Mouse (Mus musculus): ENCODE measurements around the gene Eps8. TPM values are rescaled to one million over a fixed set of nuclear protein-coding genes. Genes with fewer than 3 reads are reported as not detected.
A peak's percentile ranks its signal among the peaks of the same experiment; 100 is the strongest.

Gene Eps8
- polyA plus RNA-seq, 1 experiment from 2014 or later: 6.7 TPM

- H3K9me3 ChIP-seq (replicated peaks): no peaks in the 10 kb centered on the region
- no peak overlapping the region for H3K4me2 ChIP-seq
- H3K36me3 ChIP-seq (ENCODE audit: poor library complexity, severe bottlenecking): no peaks in the 10 kb centered on the region
- no peak overlapping the region for H3K9ac ChIP-seq
- ATAC-seq: peak; percentile 53; the same call in 1 of the 2 replicates
- WGBS: 68% methylated on average over 12 of the region's 12 CpGs
- H3K27me3 ChIP-seq: no peaks in the 10 kb centered on the region
- H3K4me3 ChIP-seq: no peak overlapping the region
- no peak overlapping the region for H3K27ac ChIP-seq
- no peaks in the 10 kb centered on the region for H3K4me1 ChIP-seq
Observed at GRCm38 (mm10) chr6:137658426-137659088, 3.9 kb upstream of the Eps8 start.

GRCm38 (mm10) chr6:137657203-137657602, 2.5 kb upstream of the Eps8 start:
- WGBS: 85% methylated on average over 6 of the region's 6 CpGs
- Histone ChIP-seq H3K36me3 (ENCODE audit: poor library complexity, severe bottlenecking) (no peaks in the 10 kb centered on the region), H3K9ac (no peak overlapping the region), H3K4me1 (no peaks in the 10 kb centered on the region), H3K27ac (no peak overlapping the region), H3K4me2 (no peak overlapping the region), H3K4me3 (no peak overlapping the region), H3K27me3 (no peaks in the 10 kb centered on the region), H3K9me3 (replicated peaks) (no peaks in the 10 kb centered on the region)
- no peak for ATAC-seq

- Histone ChIP-seq H3K27me3 (peaks cover 35% of the 10 kb centered on the region), H3K27ac (no peak overlapping the region), H3K9me3 (replicated peaks) (0 out of 2 replicates have a peak, but pooled peaks cover 3% of the 10 kb centered on the region), H3K36me3 (ENCODE audit: poor library complexity, severe bottlenecking) (no peaks in the 10 kb centered on the region), H3K4me2 (peak overlapping the region; percentile 91), H3K9ac (peak overlapping the region; percentile 71), H3K4me1 (peaks cover 6% of the 10 kb centered on the region), H3K4me3 (peak overlapping the region; percentile 76)
- peak; percentile 50; the same call in 1 of the 2 replicates for ATAC-seq
- WGBS: 16% methylated on average over 6 of the region's 7 CpGs
Observed at GRCm38 (mm10) chr6:137649528-137649927, 5.1 kb downstream of the Eps8 start.

GRCm38 (mm10) chr6:137649068-137649480, 5.6 kb downstream of the Eps8 start:
- peak; percentile 91 for ATAC-seq
- H3K36me3 ChIP-seq (ENCODE audit: poor library complexity, severe bottlenecking): no peaks in the 10 kb centered on the region
- peak overlapping the region; percentile 71 for H3K9ac ChIP-seq
- peaks cover 35% of the 10 kb centered on the region for H3K27me3 ChIP-seq
- peak overlapping the region; percentile 91 for H3K4me2 ChIP-seq
- peak overlapping the region; percentile 76 for H3K4me3 ChIP-seq
- peaks cover 6% of the 10 kb centered on the region for H3K4me1 ChIP-seq
- WGBS: 0% methylated on average over 35 of the region's 51 CpGs
- no peak overlapping the region for H3K27ac ChIP-seq
- H3K9me3 ChIP-seq (replicated peaks): 0 out of 2 replicates have a peak, but pooled peaks cover 3% of the 10 kb centered on the region

GRCm38 (mm10) chr6:137648110-137649067, 6.3 kb downstream of the Eps8 start:
- WGBS: 1% methylated on average over 59 of the region's 59 CpGs
- Histone ChIP-seq H3K9ac (peak overlapping the region; percentile 71), H3K4me3 (peak overlapping the region; percentile 76), H3K9me3 (replicated peaks) (0 out of 2 replicates have a peak, but pooled peaks cover 3% of the 10 kb centered on the region), H3K36me3 (ENCODE audit: poor library complexity, severe bottlenecking) (no peaks in the 10 kb centered on the region), H3K4me2 (peak overlapping the region; percentile 91), H3K4me1 (peaks cover 6% of the 10 kb centered on the region), H3K27ac (no peak overlapping the region), H3K27me3 (peaks cover 35% of the 10 kb centered on the region)
- peak; percentile 54 for ATAC-seq

- WGBS: 15% methylated on average over 10 of the region's 10 CpGs
- Histone ChIP-seq H3K27ac (no peak overlapping the region), H3K4me1 (peaks cover 6% of the 10 kb centered on the region), H3K27me3 (peaks cover 35% of the 10 kb centered on the region), H3K36me3 (ENCODE audit: poor library complexity, severe bottlenecking) (no peaks in the 10 kb centered on the region), H3K9me3 (replicated peaks) (0 out of 2 replicates have a peak, but pooled peaks cover 3% of the 10 kb centered on the region), H3K4me2 (peak overlapping the region; percentile 91), H3K4me3 (peak overlapping the region; percentile 76), H3K9ac (no peak overlapping the region)
- no peak for ATAC-seq
Observed at GRCm38 (mm10) chr6:137647646-137648045, 7.0 kb downstream of the Eps8 start.

GRCm38 (mm10) chr6:137646726-137647125, 8.0 kb downstream of the Eps8 start:
- peaks cover 35% of the 10 kb centered on the region for H3K27me3 ChIP-seq
- WGBS: 82% methylated on average over 2 of the region's 2 CpGs
- no peaks in the 10 kb centered on the region for H3K36me3 ChIP-seq (ENCODE audit: poor library complexity, severe bottlenecking)
- H3K27ac ChIP-seq: no peak overlapping the region
- H3K9ac ChIP-seq: no peak overlapping the region
- no peak overlapping the region for H3K4me2 ChIP-seq
- H3K4me3 ChIP-seq: no peak overlapping the region
- H3K9me3 ChIP-seq (replicated peaks): 0 out of 2 replicates have a peak, but pooled peaks cover 3% of the 10 kb centered on the region
- no peak for ATAC-seq
- H3K4me1 ChIP-seq: peaks cover 6% of the 10 kb centered on the region

- WGBS: 92% methylated on average over 5 of the region's 5 CpGs
- Histone ChIP-seq H3K27ac (no peak overlapping the region), H3K9ac (no peak overlapping the region), H3K36me3 (ENCODE audit: poor library complexity, severe bottlenecking) (no peaks in the 10 kb centered on the region), H3K27me3 (peaks cover 35% of the 10 kb centered on the region), H3K9me3 (replicated peaks) (no peaks in the 10 kb centered on the region), H3K4me3 (no peak overlapping the region), H3K4me1 (peaks cover 6% of the 10 kb centered on the region), H3K4me2 (no peak overlapping the region)
- ATAC-seq: no peak
Observed at GRCm38 (mm10) chr6:137644893-137645292, 9.8 kb downstream of the Eps8 start.

GRCm38 (mm10) chr6:137643814-137644213, 10.9 kb downstream of the Eps8 start:
- H3K36me3 ChIP-seq (ENCODE audit: poor library complexity, severe bottlenecking): no peaks in the 10 kb centered on the region
- H3K4me2 ChIP-seq: no peak overlapping the region
- H3K9me3 ChIP-seq (replicated peaks): no peaks in the 10 kb centered on the region
- no peak overlapping the region for H3K27ac ChIP-seq
- H3K9ac ChIP-seq: no peak overlapping the region
- peaks cover 30% of the 10 kb centered on the region for H3K27me3 ChIP-seq
- ATAC-seq: 0 out of 2 replicates have a peak, but pooled peaks have one; percentile 39
- H3K4me1 ChIP-seq: peaks cover 6% of the 10 kb centered on the region
- H3K4me3 ChIP-seq: no peak overlapping the region
- whole genome bisulfite sequencing: 79% methylated on average over 4 of the region's 4 CpGs

GRCm38 (mm10) chr6:137641642-137642041, 13.0 kb downstream of the Eps8 start:
- ATAC-seq: no peak

GRCm38 (mm10) chr6:137638834-137639567, 15.7 kb downstream of the Eps8 start:
- WGBS: 88% methylated on average over 11 of the region's 11 CpGs
- no peak overlapping the region for H3K9ac ChIP-seq
- H3K9me3 ChIP-seq (replicated peaks): no peaks in the 10 kb centered on the region
- H3K27ac ChIP-seq: no peak overlapping the region
- no peaks in the 10 kb centered on the region for H3K4me1 ChIP-seq
- no peak overlapping the region for H3K4me2 ChIP-seq
- ATAC-seq: no peak
- no peaks in the 10 kb centered on the region for H3K36me3 ChIP-seq (ENCODE audit: poor library complexity, severe bottlenecking)
- no peak overlapping the region for H3K4me3 ChIP-seq
- no peaks in the 10 kb centered on the region for H3K27me3 ChIP-seq

More at GRCm38 (mm10) chr6:137641642-137642041, 13.0 kb downstream of the Eps8 start:
- H3K27ac ChIP-seq: no peak overlapping the region
- H3K36me3 ChIP-seq (ENCODE audit: poor library complexity, severe bottlenecking): no peaks in the 10 kb centered on the region
- no peak overlapping the region for H3K4me2 ChIP-seq
- 100% methylated on average over 1 of the region's 1 CpGs for WGBS
- no peak overlapping the region for H3K4me3 ChIP-seq
- H3K9me3 ChIP-seq (replicated peaks): no peaks in the 10 kb centered on the region
- no peaks in the 10 kb centered on the region for H3K4me1 ChIP-seq
- no peak overlapping the region for H3K9ac ChIP-seq
- H3K27me3 ChIP-seq: peaks cover 11% of the 10 kb centered on the region
